Mouse (Mus musculus): ENCODE results near the gene Meiob.

Meiob gene

DNA sequence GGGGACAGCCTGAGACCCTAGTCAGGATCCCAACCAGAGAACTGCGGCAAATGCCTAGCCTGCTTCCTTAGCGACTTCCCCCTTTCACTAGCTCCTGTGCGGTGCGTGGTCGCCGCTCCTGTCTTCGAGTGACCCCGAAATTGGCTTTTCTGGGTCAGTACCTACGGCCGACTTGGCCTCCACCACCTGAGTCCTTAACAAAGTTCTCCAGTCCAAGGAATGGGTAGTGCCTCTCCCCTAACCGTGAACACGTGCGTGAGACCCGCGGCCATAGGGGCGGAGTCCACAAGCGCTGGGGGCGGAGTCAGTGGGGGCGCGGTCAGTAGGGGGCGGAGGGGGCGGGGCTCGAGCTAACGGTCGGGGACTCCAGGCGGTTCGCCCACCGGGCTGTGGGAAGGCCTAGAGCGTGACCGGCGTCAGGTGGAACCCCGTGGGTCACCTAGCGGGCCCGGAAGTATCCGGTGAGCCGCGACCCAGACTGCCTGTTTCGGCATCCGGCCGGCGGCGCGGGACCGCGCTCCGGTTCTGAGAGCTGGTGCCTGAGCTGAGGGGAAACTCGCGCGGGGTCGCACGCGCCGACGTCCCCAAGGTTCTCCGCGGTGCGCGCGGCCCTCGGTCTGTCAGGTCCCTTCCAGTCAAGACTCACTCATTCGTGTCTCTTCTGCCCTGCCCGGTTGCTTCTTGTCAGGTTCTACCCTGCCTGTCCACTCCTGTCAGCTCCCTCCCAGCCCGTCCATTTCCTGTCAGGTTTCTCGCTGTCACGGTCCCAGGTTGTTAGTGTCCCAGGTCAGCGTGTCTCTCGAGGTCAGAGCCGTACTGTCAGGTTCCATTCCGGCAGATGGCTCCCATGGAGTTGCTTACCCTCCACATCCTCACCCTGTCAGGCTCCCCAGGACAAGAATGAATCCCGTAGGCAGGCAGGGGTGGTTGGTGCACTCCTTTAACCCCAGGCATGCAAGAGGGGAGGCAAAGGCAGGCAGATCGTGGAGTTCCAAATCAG lies at the start of gene Meiob:
TSS of gene Meiob (plus strand) at position 338 of the 1,000 bp plus-strand sequence.
- peak; percentile 85 for DNase-seq

DNA sequence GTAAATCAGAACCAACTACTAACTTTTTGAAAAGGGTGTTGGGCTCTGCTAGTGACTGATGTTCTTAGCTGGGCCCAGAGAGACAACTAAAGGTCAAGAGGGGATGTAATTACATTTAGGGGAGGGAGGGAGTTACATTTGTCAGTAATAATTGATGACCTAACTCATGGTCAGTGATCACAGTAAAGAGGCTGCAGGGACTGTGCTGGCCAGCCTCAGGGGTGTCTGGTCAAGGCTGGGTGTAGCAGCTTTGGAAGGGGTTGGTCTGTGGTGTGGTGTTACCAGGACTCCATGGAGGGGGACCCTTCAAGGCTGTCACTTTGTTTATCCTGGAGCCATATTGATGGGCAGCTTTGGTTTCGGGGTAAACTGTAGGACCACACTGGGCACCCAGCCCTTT lies 46.7 kb upstream of the Meiob start:
- DNase-seq = no peak

DNA sequence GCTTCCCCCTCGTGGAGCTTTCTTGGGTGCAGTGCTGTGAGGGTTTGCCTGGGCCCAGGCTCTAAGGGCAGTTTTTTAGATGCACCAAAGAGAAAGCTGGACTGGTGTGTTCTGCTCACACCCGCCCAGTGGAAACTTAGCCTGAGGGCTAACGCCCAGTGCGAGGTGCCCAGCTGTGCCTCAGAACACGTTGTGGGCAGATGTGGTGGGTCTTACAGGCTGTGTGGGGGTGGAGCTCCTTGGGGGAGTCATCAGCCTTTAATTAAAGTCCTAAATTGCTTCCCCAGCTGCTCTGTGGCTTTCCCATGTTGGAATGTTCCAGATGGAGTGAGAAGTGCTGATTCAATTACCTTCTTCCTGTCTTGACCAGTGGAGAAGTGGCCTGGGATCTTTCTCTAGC lies 43.0 kb upstream of the Meiob start:
- no peak for DNase-seq

DNA sequence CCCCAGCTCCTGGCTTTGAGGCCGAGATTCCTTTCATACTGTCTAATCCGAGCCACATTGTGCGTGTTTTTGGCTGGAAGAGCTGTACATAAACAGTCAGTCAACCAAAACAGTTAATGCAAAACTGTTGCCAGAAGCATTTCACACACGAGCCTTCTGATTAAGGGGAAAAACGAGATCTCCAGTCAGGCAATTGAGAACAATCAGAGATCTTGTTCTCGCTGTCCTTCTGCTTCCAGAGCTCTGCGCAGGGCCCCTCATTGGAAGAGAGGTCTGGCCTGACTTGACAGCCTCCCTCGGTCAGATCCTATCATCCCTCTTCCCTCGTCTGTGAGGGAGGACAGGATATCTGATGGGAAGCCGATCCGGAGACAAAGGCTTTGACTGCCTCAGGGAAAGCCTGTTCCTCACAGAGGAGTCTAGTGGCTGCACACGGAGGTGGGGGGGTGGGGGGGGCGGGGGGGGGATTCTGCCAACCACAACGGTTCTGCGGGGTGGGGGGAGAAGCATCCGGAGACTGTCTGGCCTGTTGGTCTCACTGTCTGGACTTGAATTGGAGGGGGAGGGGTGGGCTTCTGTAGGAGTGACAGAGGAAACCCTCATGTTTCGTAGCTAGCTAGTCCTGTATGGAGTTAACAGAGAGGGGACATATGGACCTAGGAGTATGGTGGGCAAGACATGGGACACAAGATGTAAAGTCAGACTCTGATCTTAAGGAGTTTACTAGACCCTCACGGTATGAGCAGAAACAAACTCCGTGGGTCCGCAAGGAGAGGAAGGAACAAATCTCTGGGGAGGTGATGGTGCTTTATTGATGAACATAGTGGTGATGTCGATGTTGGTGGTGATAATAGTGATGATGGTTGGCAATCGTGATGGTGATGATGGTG lies 38.8 kb upstream of the Meiob start:
- DNase-seq = peak; percentile 47

DNA sequence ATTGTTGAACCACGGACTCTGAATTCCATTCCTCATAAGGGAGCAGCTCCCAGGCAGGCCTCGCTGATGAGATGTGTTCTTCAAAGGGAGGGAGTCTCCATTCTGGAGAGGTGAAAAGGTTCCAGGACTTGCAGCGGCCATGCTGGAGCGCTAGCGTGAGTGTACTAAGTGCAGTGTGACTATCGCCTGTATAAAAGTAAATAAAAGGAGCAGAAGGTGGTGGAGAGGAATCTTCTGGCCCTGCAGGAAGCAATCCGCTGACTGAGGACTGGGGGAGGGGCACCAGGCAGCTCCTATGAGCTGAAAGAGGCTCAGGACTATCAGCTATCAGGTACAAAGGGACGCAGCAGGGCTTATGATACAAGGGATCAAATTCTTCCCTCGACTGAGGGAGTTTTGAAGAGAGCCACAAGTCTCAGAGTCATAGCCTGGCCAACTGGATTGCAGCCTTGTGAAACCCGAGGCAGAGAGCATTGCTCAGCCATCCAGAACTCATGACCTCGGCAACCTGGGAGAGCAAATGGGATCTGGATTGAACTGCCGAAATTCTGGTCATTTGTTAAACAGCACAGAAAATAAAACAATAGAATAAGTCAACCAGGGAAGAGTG lies 37.7 kb upstream of the Meiob start:
- DNase-seq = no peak

DNA sequence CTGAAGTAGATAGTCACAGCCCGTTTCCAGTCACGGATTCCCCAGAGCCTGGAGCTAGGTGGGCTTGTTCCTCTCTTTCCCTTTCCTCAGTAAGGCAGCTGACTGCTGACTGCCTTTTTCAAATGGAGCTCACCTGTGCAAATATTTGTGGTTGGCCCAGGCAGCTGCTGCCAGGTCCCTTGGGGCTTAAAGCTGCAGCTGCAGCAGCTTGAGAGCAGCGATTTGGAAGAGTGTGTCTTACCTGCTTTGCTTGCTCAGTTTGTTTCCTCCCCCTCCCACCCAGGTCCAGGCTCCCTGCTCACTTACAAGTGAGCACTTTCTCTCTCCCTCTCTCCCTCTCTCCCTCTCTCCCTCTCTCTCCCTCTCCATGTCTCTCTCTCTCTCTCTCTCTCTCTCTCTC lies 34.9 kb upstream of the Meiob start:
- DNase-seq = no peak

DNA sequence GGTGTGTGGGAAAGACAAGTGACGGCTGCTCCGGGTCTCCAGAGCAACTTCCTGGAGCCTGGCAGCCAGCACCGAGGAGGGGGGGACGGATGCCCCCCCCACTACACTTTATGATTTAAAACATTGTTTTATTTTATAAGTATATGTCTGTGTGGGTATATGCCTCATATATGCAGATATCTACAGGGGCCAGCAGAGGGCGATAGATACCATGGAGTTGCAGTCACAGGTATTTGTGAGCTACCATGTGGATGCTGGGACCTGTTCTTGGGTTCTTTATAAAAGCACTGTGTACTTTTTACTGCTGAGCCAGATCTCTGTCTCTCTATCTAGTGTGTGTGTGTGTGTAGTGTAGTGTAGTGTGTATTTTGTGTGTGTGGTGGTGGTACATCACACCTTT lies 30.8 kb upstream of the Meiob start:
- DNase-seq = no peak

DNA sequence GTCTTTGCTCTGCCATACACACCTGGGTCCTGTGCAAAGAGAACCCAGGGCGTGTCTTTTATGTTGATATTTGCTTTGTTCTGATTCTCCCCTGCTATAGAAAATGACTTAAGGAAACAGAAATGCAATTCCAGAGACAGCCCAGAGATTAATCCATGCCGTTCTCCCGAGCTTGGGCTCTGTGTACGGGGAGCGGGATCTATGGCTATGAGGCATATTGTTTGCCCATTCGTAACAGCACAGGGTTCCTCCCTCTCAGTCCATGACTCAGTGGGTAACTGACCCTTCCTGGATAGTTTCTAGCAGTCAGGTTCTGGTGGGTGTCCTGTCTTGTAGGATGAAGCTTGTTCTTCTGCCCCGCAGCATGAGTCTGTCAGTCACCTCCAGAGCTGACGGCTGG lies 28.9 kb upstream of the Meiob start:
- no peak for DNase-seq

DNA sequence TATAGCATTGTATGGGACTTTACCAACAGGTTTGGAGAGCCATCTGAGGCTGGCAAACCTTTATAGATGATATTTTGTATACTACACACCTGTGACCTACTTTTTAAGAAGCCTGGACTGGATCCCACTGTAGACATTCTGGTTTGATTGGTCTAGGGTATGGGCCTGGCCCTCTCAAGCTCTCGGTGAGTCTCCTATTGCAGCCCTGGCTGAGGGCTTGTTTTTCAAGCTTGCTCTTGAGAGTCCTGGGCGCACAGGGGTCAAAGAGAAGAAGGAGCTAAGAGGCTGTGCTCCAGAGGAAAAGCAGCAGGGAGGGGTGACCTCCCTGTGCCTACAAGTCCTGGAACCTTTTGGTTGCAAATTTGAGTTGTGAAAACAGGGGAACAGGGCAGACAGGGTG lies 27.0 kb upstream of the Meiob start:
- no peak for DNase-seq

DNA sequence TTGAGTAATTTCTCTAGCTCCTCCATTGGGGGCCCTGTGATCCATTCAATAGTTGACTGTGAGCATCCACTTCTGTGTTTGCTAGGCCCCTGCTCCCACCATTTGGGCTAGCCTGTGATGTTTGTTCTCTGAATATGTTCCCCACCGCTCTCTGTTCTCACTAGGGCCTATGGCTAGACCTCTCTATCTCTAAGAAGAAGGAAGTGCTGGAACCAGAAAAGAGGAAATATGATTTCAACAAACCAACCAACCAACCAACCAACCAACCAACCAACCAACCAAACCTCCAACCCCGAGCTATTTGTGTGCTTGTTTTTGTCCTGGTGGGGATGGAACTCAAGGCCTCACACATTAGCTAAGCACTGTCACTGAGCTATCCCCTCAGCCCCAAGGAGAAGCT lies 23.3 kb upstream of the Meiob start:
- no peak for DNase-seq

DNA sequence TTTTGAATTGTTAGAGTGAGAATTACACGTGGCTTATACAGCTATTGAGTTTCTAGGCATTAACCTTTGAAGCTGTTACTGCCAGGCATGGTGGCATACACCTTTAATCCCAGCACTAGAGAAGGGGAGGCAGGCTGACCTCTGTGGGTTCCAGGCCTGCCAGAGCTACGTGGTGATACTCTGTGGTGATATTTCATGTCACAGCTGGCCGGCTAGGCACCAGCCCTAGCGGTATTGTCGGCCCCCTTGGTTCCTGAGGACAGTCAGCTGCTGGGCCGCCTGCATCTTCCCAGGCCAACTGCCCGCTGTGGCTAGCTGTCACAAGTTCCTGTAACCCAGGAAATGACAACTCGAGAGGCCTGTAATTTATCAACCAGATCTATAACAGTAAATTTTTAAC lies 11.9 kb upstream of the Meiob start:
- no peak for DNase-seq

DNA sequence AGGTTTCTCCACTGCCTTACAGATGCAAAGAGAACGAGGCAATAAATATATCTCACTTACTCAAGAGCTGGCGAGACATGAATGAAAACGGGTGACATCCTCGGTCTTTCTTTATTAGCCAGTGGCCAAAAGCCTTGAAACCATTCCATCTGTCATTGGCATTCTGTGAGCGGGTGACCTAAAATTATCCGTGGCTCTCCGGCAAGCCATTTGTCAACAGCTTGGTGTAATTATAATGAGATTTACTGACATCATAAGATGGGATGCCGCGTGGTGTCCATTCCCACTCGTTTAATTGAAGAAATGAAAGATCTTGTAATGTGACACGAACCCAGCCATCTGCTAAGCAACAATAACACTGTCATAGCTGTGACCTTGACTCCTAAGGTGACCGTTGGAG lies 9.3 kb upstream of the Meiob start:
- DNase-seq = peak; percentile 71

DNA sequence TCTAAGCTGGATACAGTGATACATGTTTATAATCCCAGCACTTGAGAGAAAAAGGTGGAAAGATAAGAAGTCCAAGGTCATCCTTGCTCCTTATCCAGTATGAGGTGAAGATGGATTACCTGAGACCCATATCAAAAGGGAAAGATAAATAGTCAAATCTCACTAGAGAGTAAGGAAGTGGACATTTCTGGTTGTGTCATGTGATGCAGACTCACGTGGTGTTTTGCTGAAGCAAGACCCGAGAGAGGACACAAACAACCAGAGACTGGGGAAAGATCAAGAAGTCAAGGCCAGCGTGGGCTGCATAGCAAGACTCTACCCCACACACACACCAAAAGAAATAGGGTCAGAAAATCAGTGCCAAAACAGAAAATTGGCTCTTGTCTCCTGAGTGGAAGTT lies 7.1 kb upstream of the Meiob start:
- DNase-seq = no peak

DNA sequence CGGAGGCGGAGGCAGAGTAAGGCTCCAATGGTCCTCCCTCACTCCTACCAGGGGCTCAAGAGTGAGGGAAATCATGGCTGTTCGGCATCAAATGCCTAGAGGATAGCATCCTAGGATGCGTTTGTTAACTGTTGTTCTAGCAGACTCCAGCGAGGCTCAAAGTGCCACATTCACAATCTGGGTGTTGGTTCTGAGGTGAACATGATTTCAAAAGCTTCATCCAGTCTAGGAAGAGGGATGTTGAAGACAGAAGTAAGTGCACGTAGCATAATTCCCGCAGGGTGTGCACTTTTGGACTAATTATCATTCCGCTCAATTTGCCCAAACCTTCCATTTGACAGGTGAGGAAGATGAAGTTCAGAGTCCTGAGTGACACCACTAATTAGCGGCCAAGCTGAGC lies 5.9 kb upstream of the Meiob start:
- DNase-seq = no peak

DNA sequence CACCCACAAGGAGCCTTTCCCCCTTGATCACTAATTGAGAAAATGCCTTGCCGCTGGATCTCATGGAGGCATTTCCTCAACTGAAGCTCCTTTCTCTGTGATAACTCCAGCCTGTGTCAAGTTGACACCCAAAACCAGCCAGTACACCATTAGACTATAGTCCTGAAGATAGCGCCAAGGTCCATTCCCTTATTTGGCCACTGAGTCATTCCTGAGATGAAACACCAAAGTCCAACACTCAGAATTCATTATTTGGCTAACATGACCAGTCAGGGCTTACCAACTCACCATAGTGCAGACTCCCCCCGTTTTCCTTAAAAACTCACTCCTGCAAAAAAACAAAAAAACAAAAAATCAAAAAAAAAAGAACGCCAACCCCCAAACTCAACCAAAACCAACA lies 4.6 kb upstream of the Meiob start:
- no peak for DNase-seq

DNA sequence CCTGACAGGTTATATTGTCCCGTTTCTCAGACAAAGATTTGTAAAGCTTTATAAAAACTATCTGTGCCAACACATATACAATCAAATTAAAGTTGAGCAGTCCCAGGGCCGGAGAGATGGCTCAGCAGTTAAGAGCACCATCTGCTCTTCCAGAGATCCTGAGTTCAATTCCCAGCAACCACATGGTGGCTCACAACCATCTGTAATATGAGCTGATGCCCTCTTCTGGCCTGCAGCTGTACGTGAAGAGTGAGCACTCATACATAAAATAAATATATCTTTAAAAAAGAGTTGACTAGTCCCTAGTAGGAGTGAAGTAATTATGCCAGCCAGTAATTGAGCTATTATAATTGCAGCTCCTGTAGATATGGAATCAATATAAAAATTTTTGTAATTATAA lies 3.6 kb upstream of the Meiob start:
- no peak for DNase-seq

DNA sequence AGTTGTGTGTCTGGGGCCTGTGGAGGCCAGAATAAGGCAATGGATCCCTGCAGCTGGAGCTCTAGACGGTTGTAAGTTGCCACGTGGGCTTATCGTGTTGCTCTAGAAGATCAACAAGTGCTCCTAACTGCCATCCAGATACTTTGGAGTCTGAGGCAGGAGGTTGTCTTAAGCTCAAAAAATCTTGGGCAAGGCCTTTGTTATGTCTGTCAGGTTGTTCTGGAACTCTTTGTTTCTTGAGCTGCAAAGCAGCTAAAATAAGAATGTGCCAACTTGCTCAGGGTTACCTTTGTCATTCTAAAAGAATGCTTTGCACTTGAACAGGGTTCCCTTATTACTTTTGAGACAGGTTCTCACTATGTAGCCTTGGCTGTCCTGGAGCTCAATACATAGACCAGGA lies 7.1 kb downstream of the Meiob start:
- DNase-seq = no peak

DNA sequence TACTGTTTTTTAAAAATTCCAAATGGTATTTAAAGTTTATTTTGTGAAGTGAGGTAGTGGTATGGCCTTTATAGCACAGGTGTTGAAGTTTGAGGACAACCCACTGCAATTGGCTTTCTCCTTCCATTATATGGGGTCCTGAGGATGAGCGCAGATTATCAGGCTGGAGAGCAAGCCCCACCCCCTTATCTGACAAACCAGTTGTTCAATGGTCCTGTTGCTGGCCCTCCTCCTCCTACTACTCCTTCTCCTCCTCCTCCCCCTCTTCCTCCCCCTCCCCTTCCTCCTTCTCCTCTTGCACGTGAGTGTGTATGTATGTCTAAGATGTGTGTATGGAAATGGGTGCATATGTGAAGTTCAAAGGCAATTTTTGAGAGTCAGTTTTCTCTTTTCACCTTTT lies 8.1 kb downstream of the Meiob start:
- no peak for DNase-seq

DNA sequence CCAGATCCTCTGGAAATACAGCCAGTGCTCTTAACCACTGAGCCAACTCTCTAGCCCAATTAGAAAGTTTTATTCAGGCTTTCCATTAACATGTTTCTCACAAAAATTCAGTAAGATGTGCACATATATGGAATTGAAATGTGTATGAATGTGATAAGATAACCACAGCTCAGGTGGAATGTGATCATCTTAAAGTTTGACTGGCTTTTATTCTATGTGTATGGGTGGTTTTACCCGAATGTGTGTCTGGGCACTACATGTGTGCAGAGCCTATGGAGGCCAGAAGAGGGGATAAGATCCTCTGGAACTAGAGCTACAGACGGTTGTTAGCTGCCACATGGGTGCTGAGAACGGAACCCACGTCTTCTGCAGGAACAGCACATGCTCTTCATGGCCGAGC lies 11.2 kb downstream of the Meiob start:
- DNase-seq = no peak

DNA sequence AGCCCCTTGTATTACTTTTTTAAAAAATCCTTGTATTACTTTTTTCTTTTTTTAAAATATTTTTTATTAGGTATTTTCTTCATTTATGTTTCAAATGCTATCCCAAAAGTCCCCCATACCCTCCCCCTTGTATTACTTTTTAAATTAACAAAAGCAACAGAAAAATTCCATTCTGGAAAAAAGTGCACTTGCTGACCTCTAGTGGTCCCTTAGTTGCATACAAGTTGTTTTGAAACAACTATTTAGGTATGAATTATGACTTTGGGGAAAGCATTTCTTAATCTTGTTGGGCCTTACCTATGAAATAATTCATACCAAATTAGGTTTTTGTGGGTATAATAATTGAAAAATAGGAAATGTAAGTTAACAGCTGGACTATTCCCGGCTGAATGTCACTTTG lies 13.4 kb downstream of the Meiob start:
- peak; percentile 23 for DNase-seq

DNA sequence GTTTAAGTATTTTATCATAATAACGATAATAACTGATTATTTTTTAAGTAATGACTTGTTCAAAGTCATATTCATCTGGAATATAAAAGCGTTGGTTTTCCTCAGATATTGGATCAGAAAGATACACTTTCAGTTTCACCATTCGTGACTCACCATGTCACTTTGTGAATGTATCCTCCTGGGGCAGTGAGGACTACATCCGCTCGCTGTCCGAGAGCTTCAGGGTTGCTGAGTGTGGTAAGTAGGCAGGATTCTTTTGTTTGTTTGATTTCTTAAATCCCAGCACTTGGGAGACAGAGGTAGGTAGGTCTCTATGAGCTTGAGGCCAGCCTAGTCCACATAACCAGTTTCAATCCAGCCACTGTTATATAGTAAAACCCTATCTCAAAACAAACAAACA lies 14.1 kb downstream of the Meiob start:
- DNase-seq = no peak

DNA sequence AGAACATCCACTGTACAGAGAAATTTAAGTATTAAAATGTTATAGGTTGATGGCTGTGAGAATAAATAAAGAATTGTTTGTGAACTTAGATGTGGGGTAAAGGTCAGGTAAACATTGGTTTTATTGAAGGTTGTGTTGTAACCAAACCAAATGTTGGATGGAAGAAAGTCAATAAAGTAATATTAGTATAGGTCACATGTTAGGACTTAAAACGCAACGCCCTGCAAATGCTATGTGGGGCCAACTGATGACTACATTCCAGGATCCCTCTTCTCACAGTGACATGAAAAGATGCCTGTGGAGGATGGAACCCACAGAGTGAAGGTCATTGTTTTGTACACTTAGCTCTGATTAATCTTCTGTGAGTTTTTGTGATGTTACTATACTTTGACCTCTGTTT lies 15.4 kb downstream of the Meiob start:
- DNase-seq = no peak

Data from retina, postnatal 1 day (tissue).